In genomic region chr7:13278308-13278891, GRCm38 (mm10) we compare ENCODE assay signal across 8 mouse cellular contexts. TPM values are rescaled to one million over a fixed set of nuclear protein-coding genes. Genes with fewer than 3 reads are reported as not detected.
A peak's percentile ranks its signal among the peaks of the same experiment; 100 is the strongest.
DNase-seq lines count a peak whose midpoint lies in the region; ATAC-seq and TF ChIP-seq lines count a peak whose summit lies in the region.

TSS of gene Zswim9 (minus strand) at chr7:13278721.

- H3K27me3 ChIP-seq in E14TG2a.4 (ENCODE audit: insufficient read depth, low read length), result no peaks in the 10 kb centered on the region
- H3K27me3 ChIP-seq in forebrain, embryonic 12.5 days, result no peaks in the 10 kb centered on the region
- H3K27me3 ChIP-seq in heart, postnatal 0 days (ENCODE audit: control insufficient read depth, insufficient read depth, low read length), result no peaks in the 10 kb centered on the region
- H3K27me3 ChIP-seq in liver, embryonic 16.5 days (ENCODE audit: control insufficient read depth, insufficient read depth, low read depth, low read length), result no peaks in the 10 kb centered on the region
- H3K27me3 ChIP-seq in neural tube, embryonic 13.5 days, result no peaks in the 10 kb centered on the region
- H3K27me3 ChIP-seq in testis, adult 2 months (ENCODE audit: control insufficient read depth, insufficient read depth, low read length), result no peaks in the 10 kb centered on the region

- TF ChIP-seq POLR2A in testis, adult 2 months (IDR thresholded peaks at IDR 0.05; ENCODE audit: control insufficient read depth, low read depth, low read length), result no peak; the same call in 1 of the 2 replicates

- no peak for TF ChIP-seq EP300 in heart, postnatal 0 days (IDR thresholded peaks at IDR 0.05; ENCODE audit: low read depth)

- peak; percentile 97 for ATAC-seq in forebrain, embryonic 12.5 days (ENCODE audit: low FRiP score)
- ATAC-seq in heart, postnatal 0 days (ENCODE audit: insufficient read depth, low read depth), result peak; percentile 99
- peak; percentile 97 for ATAC-seq in liver, embryonic 16.5 days (ENCODE audit: low read depth)
- peak; percentile 98 for ATAC-seq in neural tube, embryonic 13.5 days (ENCODE audit: low read depth)

- H3K4me3 ChIP-seq in E14TG2a.4 (replicated peaks; ENCODE audit: low read length), result peak within 1 kb of the TSS; percentile 86
- H3K4me3 ChIP-seq in forebrain, embryonic 12.5 days (replicated peaks), result peak within 1 kb of the TSS; percentile 65
- H3K4me3 ChIP-seq in heart, postnatal 0 days (ENCODE audit: low read depth, low read length), result peak within 1 kb of the TSS; percentile 84
- H3K4me3 ChIP-seq in liver, embryonic 16.5 days (ENCODE audit: low read depth, low read length), result peak within 1 kb of the TSS; percentile 84
- peak within 1 kb of the TSS; percentile 61 for H3K4me3 ChIP-seq in neural tube, embryonic 13.5 days
- peak within 1 kb of the TSS; percentile 88 for H3K4me3 ChIP-seq in testis, adult 2 months (ENCODE audit: control insufficient read depth, low read depth, low read length)

- TF ChIP-seq CTCF in E14TG2a.4 (conservative IDR thresholded peaks at IDR 0.05; ENCODE audit: low read length), result no peak
- TF ChIP-seq CTCF in heart, postnatal 0 days (IDR thresholded peaks at IDR 0.05; ENCODE audit: low read depth), result no peak
- TF ChIP-seq CTCF in testis, adult 2 months (IDR thresholded peaks at IDR 0.05; ENCODE audit: control insufficient read depth, insufficient read depth, insufficient replicate concordance, low read depth, low read length), result no peak

- DNase-seq in c-Kit-positive CD71-positive TER-119-positive erythroid progenitor cells, embryonic 14.5 days (ENCODE audit: low spot score), result peak; percentile 89
- peak; percentile 90 for DNase-seq in heart, postnatal 0 days (ENCODE audit: low spot score)
- DNase-seq in kidney, postnatal 4 days, result peak; percentile 95 to 97

- peak within 1 kb of the TSS; percentile 63 for H3K4me2 ChIP-seq in forebrain, embryonic 12.5 days
- peak within 1 kb of the TSS; percentile 74 for H3K4me2 ChIP-seq in heart, postnatal 0 days (ENCODE audit: low read depth, low read length)
- H3K4me2 ChIP-seq in liver, embryonic 16.5 days (ENCODE audit: low read depth, low read length), result peak within 1 kb of the TSS; percentile 63
- peak within 1 kb of the TSS; percentile 76 for H3K4me2 ChIP-seq in neural tube, embryonic 13.5 days

- WGBS in forebrain, embryonic 12.5 days, result under 1% methylated on average over 39 of the region's 39 CpGs
- under 1% methylated on average over 39 of the region's 39 CpGs for WGBS in heart, postnatal 0 days
- WGBS in liver, embryonic 16.5 days (ENCODE audit: insufficient replicate concordance), result under 1% methylated on average over 39 of the region's 39 CpGs
- WGBS in neural tube, embryonic 13.5 days, result 1% methylated on average over 39 of the region's 39 CpGs

- H3K9me3 ChIP-seq in E14TG2a.4 (ENCODE audit: low read length), result no peaks in the 10 kb centered on the region
- H3K9me3 ChIP-seq in forebrain, embryonic 12.5 days, result no peaks in the 10 kb centered on the region
- H3K9me3 ChIP-seq in heart, postnatal 0 days (replicated peaks; ENCODE audit: control insufficient read depth, low read length), result no peaks in the 10 kb centered on the region
- H3K9me3 ChIP-seq in liver, embryonic 16.5 days (replicated peaks; ENCODE audit: control insufficient read depth, low read length), result no peaks in the 10 kb centered on the region
- no peaks in the 10 kb centered on the region for H3K9me3 ChIP-seq in neural tube, embryonic 13.5 days

- H3K4me1 ChIP-seq in E14TG2a.4 (replicated peaks; ENCODE audit: low read depth, low read length), result peaks cover 24% of the 10 kb centered on the region
- peaks cover 6% of the 10 kb centered on the region for H3K4me1 ChIP-seq in forebrain, embryonic 12.5 days
- peaks cover 4% of the 10 kb centered on the region; the same call in 1 of the 2 replicates for H3K4me1 ChIP-seq in heart, postnatal 0 days (ENCODE audit: control insufficient read depth, insufficient read depth)
- peaks cover 9% of the 10 kb centered on the region for H3K4me1 ChIP-seq in liver, embryonic 16.5 days (ENCODE audit: control insufficient read depth, low read depth, low read length)
- peaks cover 7% of the 10 kb centered on the region for H3K4me1 ChIP-seq in neural tube, embryonic 13.5 days (replicated peaks)
- no peaks in the 10 kb centered on the region; the same call in 1 of the 2 replicates for H3K4me1 ChIP-seq in testis, adult 2 months (ENCODE audit: control insufficient read depth, insufficient read depth, low read length)

- H3K36me3 ChIP-seq in E14TG2a.4 (ENCODE audit: insufficient read depth, low read length), result peaks cover 60% of the 10 kb centered on the region
- H3K36me3 ChIP-seq in forebrain, embryonic 12.5 days (replicated peaks), result peaks cover 63% of the 10 kb centered on the region
- peaks cover 18% of the 10 kb centered on the region for H3K36me3 ChIP-seq in heart, postnatal 0 days (replicated peaks; ENCODE audit: control insufficient read depth, insufficient read depth, low read length)
- H3K36me3 ChIP-seq in liver, embryonic 16.5 days (ENCODE audit: control insufficient read depth, insufficient read depth), result peaks cover 15% of the 10 kb centered on the region; the same call in 1 of the 2 replicates
- peaks cover 46% of the 10 kb centered on the region for H3K36me3 ChIP-seq in neural tube, embryonic 13.5 days
- H3K36me3 ChIP-seq in testis, adult 2 months (ENCODE audit: control insufficient read depth, insufficient read depth, low read length), result no peaks in the 10 kb centered on the region

- H3K27ac ChIP-seq in forebrain, embryonic 12.5 days, result peak within 1 kb of the TSS; percentile 91
- H3K27ac ChIP-seq in heart, postnatal 0 days (ENCODE audit: low read depth), result peak within 1 kb of the TSS; percentile 85
- peak within 1 kb of the TSS; percentile 89 for H3K27ac ChIP-seq in liver, embryonic 16.5 days (ENCODE audit: low read length)
- H3K27ac ChIP-seq in neural tube, embryonic 13.5 days (replicated peaks), result peak within 1 kb of the TSS; percentile 88
- peak within 1 kb of the TSS; percentile 82 for H3K27ac ChIP-seq in testis, adult 2 months (ENCODE audit: control insufficient read depth, insufficient read depth, low read depth, low read length)

- peak within 1 kb of the TSS; percentile 70 for H3K9ac ChIP-seq in forebrain, embryonic 12.5 days
- H3K9ac ChIP-seq in heart, postnatal 0 days (replicated peaks; ENCODE audit: low read depth, low read length), result peak within 1 kb of the TSS; percentile 66
- peak within 1 kb of the TSS; percentile 87 for H3K9ac ChIP-seq in liver, embryonic 16.5 days (ENCODE audit: low read depth, low read length)
- H3K9ac ChIP-seq in neural tube, embryonic 13.5 days, result peak within 1 kb of the TSS; percentile 86

RNA-seq across cellular contexts. Expression of gene Zswim9, which starts in this region (rescaled TPM):
- 15.8 and 19.0 TPM in 2 replicates for polyA plus RNA-seq in forebrain, embryonic 12.5 days (2016; fragmentation: Nextera tagmentation; extraction: Ambion mirVana)
- 0.99 and 1.6 TPM in 2 replicates for total RNA-seq in heart, postnatal 0 days (2014; rRNA removed; ENCODE audit: low replicate concordance)
- 3.6 and 5.7 TPM in 2 replicates for polyA plus RNA-seq in heart, postnatal 0 days (2015; fragmentation: Nextera tagmentation; extraction: Ambion mirVana)
- polyA plus RNA-seq in liver, embryonic 16.5 days (2015; fragmentation: Nextera tagmentation; extraction: Ambion mirVana), result 2.2 and 3.3 TPM in 2 replicates
- 11.7 and 20.4 TPM in 2 replicates for polyA plus RNA-seq in neural tube, embryonic 13.5 days (2015; fragmentation: Nextera tagmentation; extraction: Ambion mirVana)
- 2.5 and 2.8 TPM in 2 replicates for polyA plus RNA-seq in testis, adult 2 months (2012; rRNA removed)

Comparison
In these comparisons a context has a peak if more than half of its experiments do, and no peak if none do; other contexts are left out.
1. Peak in every context shown above with its lines: DNase-seq, ATAC-seq, H3K4me3 ChIP-seq and H3K27ac ChIP-seq.